1 mouse cellular context compared by ENCODE assay signal in the genomic region with DNA sequence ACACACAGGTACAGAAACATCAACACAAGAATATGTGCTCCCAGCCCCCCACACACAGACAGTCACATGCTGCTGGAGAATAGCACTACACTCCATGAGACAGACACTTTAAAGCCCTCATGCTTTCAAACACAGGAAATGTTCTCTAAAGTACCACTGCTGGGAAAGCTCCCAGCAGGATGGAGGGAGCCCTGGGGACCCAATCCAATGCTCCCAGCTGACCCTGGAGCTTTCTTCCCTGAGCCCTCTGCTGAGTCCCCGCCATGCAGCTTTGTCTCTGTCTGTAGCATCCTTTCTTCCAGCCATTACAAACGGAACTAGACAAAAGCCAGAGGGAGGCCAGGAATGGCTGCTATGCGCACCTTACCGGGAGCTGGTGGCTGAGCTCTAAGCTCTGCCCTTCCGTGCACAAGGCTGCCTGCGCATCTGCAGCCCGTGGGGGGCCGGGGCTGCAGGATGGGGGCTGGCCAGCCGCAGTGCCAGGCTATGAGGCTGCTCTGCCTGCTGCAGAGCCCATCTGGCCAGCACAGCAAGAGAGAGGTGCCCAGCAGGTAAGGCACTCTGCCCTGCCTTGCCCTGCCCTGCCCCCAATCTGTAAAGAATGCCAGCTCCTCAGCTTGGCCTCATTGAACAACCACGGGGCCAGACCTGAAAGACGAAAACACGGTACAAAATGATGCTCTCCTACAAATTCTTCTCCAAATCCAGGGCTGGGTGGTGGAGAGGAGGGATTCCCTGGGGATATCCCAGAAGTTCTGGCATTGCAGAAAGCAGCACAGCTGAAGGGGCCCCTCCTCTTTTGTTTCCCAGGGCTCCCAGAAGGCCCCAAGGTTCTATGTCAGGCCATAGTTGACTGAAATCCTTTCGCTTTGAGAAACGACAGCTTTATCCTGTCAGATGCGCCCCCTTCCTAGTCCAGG.
TF ChIP-seq lines count a peak whose summit lies in the region.

No protein-coding gene starts in this region.

TF ChIP-seq in ES-E14, 5 proteins besides CTCF, POLR2A, EP300 and RAD21 (continued from another document):
- TF ChIP-seq ZNF384 (IDR thresholded peaks at IDR 0.05; ENCODE audit: low read depth, low read length) (no peak), CHD2 (IDR thresholded peaks at IDR 0.05; ENCODE audit: low read depth, low read length) (no peak), HCFC1 (IDR thresholded peaks at IDR 0.05; ENCODE audit: borderline replicate concordance, insufficient read depth, low read length) (no peak), MAFK (IDR thresholded peaks at IDR 0.05; ENCODE audit: insufficient read depth, low read depth, low read length) (no peak)
TF ChIP-seq in ES-E14: peak in this region for 0.
